Mouse (Mus musculus) megakaryocyte, adult 5-6 weeks (primary cell): ENCODE measurements around the gene Dock10. TPM values are rescaled to one million over a fixed set of nuclear protein-coding genes. Genes with fewer than 3 reads are reported as not detected.

ENCODE experiments used
- ATAC-seq: 2 replicates; pipeline ENCODE4 v1.8.0; 2016; ENCODE audit warnings: mild to moderate bottlenecking, inconsistent platforms; ENCODE audit not compliant: poor library complexity, severe bottlenecking
- total RNA-seq, 2 experiments: library from RNA; stranded (forward) in 1 of 2; stranded (reverse) in 1 of 2; fragments of 153-499, 151-499 nt in 1 of 2; fragments of 221-1000, 200-1000 nt in 1 of 2; gene quantifications; 2 replicates each; pipeline versions ENCODE4 v1.2.3 to v1.2.4; 2015 to 2017

Gene Dock10
- total RNA-seq, 2 experiments from 2014 or later, result 149 to 183 TPM

- peak; percentile 63 for ATAC-seq
These were observed 28.2 kb downstream of the Dock10 start for GRCm38 (mm10) chr1:80730174-80730573.

DNA sequence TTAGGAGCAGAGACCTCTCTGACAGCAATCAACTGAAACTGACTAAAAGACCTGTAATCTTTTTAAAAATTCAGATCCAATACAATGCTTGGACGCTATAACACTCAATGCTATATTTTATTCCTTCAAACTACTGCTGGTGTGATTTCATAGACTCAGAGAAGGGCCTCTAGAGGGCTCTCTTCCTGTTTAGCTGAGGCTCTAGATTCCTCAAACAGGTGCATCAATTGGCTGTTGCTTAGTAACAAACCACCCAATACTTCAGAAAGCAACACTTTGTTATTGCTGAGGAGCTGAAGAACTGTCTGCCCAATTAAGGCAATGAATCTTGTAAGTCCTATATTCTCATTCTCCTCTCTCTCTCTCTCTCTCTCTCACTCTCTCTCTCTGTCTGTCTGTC is 30.1 kb downstream of the Dock10 start:
- ATAC-seq, result peak; percentile 42

- no peak for ATAC-seq
These were observed 30.9 kb downstream of the Dock10 start for GRCm38 (mm10) chr1:80727403-80727802.

- peak; percentile 88 for ATAC-seq
These were observed 35.7 kb downstream of the Dock10 start for GRCm38 (mm10) chr1:80722647-80723046.

DNA sequence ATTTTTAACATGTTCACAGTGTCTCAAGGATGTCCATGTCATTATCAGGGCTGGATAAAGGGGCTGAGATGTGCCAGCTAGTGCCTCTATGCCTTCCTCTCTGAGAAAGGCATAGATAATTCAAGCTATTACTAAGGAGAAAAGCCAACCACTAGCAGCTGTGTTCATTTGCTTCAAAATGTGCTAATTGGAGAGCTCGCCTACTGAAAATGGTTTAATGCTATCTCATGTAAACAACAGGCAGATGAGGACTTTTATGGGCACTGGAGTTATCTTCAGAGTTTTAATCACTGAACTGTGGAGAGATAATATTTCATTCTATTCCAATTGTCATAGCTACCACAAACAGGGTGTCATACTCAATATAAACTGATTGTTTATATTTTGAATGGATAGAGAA is 36.3 kb downstream of the Dock10 start:
- ATAC-seq, result no peak

- no peak for ATAC-seq
These were observed 37.1 kb downstream of the Dock10 start for GRCm38 (mm10) chr1:80721181-80721580.

GRCm38 (mm10) chr1:80720146-80720545 is 38.2 kb downstream of the Dock10 start:
- no peak for ATAC-seq

GRCm38 (mm10) chr1:80719436-80719835 is 38.9 kb downstream of the Dock10 start:
- ATAC-seq, result no peak

DNA sequence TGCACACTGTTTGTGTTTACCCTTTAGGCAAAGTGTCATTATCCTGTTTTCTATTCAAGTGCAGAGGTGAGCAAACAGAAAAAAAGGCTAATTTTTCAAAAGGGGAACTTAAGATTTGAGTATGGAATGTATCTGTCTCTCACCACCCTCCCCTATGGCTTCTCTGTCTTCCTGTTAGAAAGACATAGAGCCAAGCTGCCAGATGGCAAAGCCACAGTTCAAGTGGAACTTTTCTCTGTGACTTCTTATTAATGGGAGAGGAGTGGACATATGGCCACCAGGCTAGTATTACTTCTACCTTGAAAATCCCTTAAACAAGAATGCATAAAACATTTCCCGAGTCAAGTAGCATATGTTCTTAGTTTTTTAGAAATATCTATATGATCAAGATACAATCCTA is 39.7 kb downstream of the Dock10 start:
- no peak for ATAC-seq

DNA sequence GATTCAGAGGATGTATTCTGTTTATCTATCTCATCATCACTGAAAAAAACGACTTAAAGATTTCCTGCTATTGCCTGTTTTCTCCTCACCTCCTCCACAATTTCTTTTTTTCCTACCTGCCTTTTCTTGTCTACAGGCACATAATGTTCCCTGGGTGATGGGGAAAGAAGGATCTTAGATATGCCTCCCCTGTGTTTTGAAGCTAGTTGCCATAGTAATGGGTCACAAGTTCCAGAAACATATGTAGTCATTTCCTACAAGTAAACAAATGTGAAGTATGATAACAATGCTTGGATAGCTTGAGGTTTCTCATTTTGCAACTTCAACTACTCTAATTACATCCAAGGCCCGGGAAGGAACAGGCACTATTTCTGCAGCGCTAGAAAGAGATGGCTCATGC is 42.4 kb downstream of the Dock10 start:
- ATAC-seq, result no peak

- ATAC-seq, result peak; percentile 79
These were observed 44.4 kb downstream of the Dock10 start for GRCm38 (mm10) chr1:80713920-80714319.

- ATAC-seq, result no peak
These were observed 47.6 kb downstream of the Dock10 start for GRCm38 (mm10) chr1:80710607-80711261.

DNA sequence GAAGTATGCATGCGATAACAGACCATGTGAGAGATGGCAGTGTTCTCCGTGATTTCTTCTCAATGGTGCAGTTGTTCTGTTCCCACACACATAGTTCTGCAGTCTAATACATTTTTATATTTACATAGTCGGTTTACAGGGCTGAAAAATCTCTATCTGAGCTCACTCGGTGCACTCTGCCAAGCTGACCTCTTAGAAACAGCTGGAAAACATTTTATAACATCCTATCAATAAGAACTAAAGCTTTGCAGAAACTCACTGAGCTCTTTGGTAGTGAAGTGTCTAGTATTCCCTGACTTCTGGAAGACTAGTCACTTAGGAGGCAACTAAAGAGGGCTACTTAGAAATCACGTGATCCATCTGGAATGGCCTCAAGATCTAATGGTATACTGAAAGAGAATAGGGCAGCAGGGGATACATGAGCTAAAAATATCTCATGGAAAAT is 48.2 kb downstream of the Dock10 start:
- ATAC-seq, result no peak

- ATAC-seq, result no peak
These were observed 49.0 kb downstream of the Dock10 start for GRCm38 (mm10) chr1:80709299-80709698.

GRCm38 (mm10) chr1:80703279-80703678 is 55.0 kb downstream of the Dock10 start:
- peak; percentile 35 for ATAC-seq

GRCm38 (mm10) chr1:80676004-80676673 is 82.2 kb downstream of the Dock10 start:
- ATAC-seq, result no peak

GRCm38 (mm10) chr1:80671730-80672129 is 86.6 kb downstream of the Dock10 start:
- peak; percentile 63 for ATAC-seq

DNA sequence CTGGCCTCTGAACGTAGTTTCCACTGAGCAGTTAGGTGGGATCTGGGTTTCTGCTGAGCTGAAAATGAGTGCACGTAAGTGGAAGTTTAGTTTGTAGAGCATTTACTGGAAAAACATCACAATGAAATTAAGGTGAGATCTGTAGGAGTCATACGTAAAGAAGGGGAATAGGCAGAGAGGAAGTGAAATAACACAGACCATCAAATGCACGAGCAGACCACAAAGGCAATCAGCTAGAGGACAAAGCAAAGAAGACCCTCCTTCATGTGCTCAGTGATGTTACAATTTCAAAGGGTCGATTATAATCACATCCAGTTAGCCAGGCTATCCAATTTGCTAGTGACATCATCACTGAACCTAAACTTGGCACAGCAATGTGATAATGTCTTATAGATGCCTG is 87.3 kb downstream of the Dock10 start:
- ATAC-seq, result peak; percentile 34; the same call in 1 of the 2 replicates

DNA sequence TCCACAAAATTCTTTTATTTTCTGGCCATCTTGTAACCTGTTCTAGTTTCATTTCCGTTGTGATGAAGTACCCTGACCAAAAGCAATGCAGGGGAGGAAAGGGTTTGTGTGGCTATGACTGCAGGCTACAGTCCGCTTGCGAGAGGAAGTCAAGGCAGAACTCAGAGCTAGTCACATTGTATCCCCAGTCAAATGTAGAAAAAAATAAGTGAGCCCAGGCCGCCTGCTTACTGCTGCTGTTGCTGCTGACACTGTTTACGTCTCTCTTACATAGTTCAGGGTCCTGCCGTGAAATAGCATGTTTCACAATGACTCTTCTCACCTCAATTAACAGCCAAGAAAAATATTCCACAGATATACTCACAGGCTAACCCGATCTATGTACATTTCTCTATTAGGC is 87.9 kb downstream of the Dock10 start:
- peak; percentile 41 for ATAC-seq

DNA sequence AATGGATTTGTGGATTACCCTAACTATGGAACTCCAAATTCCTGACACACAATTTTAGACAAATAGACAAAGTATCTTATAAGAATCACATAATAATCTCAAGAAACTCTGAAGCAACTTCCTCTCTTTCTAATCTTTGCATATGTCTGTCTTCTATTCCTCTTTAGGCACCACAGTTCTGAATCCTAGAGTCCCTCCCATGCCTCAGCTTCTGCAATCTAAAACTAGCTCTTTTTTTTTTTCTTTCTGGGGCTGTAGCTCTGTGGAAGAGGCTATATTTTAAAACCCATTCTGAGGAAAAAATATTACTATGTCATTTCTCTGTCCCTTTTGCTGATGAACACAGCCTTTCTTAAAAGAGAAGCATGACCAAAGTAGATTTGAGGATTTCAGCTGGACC is 92.6 kb downstream of the Dock10 start:
- peak; percentile 61 for ATAC-seq

DNA sequence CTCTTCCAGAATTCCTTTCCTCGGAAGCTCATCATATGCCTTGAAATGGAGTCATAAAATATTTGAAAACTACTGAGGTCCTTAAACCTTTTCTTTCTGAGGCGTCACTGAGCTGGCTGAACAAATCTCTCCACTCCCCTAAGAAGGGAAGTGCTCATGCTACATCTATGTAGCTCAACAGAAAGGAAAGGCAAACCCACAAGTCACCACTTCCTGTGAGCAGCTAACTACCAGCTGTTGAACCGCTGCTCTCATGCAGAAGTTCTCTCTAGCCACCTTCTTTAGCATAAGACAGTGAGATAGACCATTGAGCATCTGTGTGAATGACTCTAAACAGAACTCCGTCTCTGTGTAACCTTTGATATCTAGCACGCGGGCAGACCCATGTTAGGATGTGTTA is 93.2 kb downstream of the Dock10 start:
- ATAC-seq, result peak; percentile 91
